Mouse (Mus musculus): ENCODE results near the gene Gm20388.

The Gm20388 gene

DNA sequence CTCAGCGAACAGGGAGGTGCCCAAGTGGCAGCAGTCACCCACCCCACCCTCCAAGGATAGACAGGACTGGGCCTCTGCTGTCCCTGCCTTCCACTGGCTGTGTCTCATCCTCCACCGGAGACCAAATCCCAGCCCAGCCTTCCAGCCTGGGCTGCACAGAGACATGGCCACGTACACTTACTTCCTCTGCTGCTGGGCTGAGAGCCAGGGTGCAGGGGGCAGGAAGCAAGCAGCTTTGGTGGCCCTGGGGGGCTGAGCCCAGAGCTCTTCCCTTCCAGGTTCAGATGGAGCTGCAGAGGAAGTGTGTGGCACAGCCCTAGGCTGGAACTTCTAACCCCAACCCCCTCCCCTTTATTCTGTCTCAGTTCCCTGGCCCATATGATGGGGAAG lies 2420.5 kb downstream of the Gm20388 start:
- peak; percentile 44 for DNase-seq (ENCODE audit: low read depth, low spot score)

DNA sequence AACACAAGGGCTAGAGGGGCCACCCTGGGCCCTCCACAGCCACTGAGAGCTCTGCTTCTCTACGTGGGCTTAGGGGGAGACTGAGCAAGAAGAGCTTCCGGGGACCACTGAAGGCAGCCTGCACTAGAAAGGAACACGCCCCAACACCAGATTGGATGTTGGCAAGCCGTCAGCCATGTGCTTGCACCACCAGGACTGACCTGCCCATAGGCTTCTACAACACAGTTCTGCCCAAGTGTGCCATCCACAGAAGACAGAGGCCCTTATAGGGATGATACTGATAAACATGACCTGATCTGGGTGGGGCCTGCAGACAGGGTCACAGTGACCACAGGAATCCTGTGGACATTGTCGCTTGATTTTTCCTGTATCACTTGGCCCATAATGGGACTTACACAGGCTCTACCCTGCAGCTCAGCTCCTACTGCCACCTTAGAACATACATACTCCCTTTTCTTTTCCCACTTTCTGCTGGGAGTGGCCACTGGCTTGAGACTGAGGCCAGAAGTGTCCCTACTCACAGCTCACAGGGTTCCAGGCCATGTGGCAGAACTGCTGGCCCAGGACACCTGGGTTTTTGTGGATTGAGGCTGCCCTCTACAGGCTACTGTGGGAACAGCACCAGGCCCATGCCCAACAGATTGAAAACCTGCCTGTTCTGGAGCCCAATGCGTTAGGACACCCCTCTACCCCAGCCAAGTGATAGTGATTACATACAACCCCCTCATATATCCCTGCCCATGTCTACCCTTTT lies 2422.3 kb downstream of the Gm20388 start:
- DNase-seq (ENCODE audit: low read depth, low spot score), result peak; percentile 86

GRCm38 (mm10) chr8:122333531-122333930 lies 2422.9 kb downstream of the Gm20388 start:
- no peak for DNase-seq (ENCODE audit: low read depth, low spot score)

DNA sequence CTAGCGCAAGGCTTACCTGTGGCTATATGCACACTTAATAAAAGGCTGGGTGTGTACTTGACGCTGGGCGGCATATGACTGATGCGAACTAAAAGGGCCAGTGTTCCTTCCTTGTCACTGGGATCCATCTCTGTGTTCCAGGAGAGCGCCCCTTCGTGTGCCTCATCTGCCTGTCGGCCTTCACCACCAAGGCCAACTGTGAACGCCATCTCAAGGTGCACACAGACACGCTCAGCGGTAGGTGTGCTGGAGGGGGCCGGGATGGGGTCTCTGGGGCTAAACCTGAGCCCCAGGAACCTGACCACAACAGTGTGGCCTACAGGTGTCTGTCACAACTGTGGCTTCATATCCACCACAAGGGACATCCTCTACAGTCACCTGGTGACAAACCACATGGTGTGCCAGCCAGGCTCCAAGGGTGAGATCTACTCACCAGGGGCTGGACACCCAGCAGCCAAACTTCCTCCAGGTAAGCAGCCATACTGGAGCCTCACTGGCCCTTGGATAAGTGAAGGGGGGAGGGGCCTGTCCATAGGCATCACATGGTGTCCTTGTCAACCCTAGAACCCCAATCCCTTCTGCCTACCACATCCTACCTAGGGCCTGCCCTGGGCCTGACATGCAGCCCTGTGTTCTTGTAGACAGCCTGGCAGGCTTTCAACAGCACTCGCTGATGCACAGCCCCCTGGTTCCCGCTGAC lies 2424.3 kb downstream of the Gm20388 start:
- no peak for DNase-seq (ENCODE audit: low read depth, low spot score)

DNA sequence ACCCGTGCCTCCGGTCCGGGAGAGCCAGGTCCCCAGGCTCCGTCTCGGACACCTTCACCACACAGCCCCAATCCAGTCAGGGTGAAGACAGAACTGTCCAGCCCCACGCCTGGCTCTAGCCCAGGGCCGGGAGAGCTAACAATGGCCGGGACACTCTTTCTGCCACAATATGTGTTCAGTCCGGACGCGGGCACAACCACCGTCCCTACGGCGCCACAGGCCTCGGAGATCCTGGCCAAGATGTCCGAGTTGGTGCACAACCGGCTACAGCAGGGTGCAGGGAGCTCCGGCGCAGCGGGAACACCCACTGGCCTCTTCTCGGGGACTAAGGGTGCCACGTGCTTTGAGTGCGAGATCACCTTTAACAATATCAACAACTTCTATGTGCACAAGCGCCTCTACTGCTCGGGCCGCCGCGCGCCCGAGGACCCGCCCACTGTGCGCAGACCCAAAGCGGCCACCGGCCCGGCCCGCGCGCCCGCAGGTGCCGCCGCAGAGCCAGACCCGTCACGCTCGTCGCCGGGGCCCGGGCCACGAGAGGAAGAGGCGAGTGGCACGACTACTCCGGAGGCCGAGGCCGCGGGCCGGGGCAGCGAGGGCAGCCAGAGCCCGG lies 2425.1 kb downstream of the Gm20388 start:
- no peak for DNase-seq (ENCODE audit: low read depth, low spot score)

DNA sequence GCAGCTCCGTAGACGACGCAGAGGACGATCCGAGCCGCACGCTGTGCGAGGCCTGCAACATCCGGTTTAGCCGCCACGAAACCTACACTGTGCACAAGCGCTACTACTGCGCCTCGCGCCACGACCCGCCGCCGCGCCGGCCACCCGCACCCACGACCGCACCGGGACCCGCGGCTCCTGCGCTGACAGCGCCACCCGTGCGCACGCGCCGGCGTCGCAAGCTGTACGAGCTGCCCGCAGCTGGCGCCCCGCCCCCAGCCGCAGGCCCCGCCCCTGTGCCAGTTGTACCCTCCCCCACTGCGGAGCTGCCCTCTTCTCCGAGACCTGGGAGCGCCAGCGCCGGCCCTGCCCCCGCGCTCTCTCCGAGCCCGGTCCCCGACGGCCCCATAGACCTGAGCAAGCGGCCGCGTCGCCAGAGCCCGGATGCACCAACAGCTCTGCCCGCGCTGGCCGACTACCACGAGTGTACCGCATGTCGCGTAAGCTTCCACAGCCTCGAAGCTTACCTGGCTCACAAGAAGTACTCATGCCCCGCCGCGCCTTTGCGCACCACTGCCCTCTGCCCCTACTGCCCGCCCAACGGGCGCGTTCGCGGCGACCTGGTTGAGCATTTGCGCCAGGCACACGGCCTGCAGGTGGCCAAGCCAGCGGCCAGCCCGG lies 2425.7 kb downstream of the Gm20388 start:
- DNase-seq (ENCODE audit: low read depth, low spot score), result peak; percentile 72

- no peak for DNase-seq (ENCODE audit: low read depth, low spot score)
Measured at GRCm38 (mm10) chr8:122338852-122339251, 2428.2 kb downstream of the Gm20388 start.

DNA sequence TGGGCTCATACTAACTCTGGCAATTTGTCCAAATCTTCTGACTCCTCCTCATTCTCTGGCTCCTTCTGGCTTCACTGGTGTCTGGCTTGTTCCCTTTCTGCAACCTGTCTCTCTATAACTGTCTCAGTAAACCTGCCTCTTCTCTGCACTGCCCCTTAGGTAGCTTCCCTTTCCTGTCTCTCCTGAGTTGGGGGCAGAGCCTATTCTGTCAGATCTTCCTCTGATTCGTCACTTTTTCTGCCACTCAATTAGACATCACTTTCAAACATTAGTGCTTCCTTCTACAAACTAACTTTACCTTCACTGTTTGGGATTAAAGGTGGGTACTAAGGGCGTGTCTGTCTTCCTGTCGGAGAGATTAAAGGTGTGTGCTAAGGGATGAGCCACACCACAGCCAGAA lies 2430.1 kb downstream of the Gm20388 start:
- no peak for DNase-seq (ENCODE audit: low read depth, low spot score)

DNA sequence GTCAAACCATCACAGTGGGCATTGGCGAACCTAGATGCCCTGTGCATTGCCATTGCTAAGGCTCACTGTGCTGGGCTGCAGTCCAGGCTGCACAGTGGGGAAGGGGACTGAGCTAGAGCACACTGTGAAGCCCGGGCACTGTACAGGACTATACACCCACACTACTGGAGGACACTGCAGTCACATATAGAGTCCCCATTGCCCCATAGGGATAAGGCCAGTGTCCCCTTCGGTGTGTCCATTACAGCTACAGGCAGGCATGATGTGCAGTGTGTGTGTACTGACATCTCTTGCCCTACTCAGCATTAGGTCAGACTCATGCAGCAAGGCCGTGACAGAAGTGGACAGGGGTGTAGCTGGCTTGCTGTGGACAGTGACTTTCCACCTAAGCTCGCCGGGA lies 2431.1 kb downstream of the Gm20388 start:
- DNase-seq (ENCODE audit: low read depth, low spot score), result no peak

DNA sequence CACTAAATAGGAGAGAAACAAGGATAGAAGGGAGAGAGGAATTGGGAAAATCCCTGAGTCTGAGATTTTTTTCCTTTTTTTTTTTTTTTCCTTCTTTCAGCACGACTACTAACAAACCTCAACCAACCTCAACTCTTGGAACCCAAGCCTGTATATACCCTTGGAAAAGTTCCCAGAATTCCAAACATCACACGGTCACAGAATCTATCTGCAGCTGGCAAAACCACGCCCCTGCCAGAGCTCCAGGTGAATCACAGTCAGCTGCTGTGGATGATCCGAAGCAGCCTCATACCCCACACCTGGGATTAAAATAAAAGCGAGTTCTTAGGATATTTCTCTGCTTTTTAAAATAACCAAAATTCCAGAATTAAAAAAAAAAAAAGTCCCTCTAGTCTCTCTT lies 2431.7 kb downstream of the Gm20388 start:
- DNase-seq (ENCODE audit: low read depth, low spot score), result peak; percentile 76

- peak; percentile 84 for DNase-seq (ENCODE audit: low read depth, low spot score)
Measured at GRCm38 (mm10) chr8:122342806-122343209, 2432.2 kb downstream of the Gm20388 start.

DNA sequence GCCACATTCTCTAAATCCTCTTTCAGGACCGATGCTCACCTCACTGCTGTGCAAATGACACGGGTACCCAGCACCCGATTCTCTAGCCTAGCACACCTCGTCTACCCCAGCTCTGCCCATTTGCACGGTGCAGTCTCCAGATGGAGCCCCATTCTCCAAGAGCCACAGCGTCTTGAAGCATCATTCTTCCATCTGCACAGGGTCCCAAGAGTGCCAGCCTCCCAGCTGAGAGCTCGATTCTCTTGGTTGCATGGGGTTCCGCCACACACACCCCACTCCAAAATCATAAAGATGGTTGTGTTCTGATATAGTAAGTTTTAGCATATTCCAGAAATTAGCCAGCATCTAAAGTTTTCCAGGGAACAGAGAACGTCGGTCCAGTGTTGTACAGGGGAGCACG lies 2432.7 kb downstream of the Gm20388 start:
- DNase-seq (ENCODE audit: low read depth, low spot score), result no peak

DNA sequence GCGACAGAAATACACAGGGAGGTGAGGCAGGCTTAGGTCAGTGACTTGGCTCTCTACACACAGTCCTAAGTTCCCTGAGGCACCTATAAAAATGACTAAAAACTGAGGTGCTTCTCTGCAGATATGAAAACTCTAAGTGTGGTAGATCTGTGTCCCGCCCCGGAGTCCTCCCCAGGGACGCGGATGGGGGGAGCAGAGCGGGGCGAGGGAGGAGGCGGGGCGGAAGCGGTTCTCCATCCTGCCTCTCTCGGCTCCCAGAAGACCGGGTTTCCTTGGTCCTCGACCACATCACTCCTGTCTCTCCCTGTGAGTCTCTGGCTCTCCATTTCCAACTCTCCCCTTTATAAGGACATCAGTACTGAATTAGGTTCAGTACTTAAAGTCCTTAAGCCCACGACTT lies 2433.1 kb downstream of the Gm20388 start:
- peak; percentile 74 for DNase-seq (ENCODE audit: low read depth, low spot score)

GRCm38 (mm10) chr8:122344219-122344618 lies 2433.6 kb downstream of the Gm20388 start:
- DNase-seq (ENCODE audit: low read depth, low spot score), result peak; percentile 81

DNA sequence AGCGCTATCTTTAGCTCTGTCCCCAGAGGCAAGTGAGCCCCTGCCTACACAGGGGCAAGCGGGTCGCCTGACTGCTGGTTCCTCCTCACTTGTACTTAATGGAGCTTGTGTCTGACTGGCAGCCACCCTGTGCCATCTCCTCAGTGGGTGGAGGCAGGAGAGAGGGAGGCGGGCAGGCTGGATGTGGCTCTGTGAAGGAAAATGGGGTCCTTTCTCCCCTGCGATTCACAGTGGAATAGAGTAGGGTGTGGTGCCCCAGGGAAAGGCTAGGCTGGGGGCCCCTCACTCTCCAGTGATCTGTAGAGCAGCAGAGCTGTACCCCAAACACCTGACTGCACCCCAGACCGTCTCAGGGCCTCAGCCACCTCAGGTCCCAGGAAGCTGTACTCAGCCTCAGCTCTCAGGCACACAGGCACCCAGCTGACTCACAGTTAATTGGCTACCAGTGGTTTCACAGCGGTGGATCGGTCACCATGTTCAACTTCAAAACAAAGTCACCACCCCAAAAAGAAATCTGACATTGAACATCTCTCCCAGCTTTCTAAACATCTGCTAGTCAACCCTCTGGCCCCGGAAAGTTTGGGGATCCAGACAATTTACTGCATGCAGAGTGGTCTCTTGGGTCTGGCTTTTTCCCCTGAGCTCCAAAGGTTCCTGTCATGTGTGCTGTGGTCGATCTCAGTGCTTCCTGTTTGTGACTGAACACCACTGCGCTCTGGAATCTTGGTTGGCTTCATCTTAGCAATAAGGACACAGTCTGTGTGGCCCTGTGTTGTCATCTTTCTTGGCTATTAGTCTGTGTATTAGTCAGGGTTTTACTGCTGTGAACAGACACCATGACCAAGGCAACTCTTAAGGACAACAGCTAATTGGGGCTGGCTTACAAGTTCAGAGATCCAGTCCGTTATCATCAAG lies 2434.8 kb downstream of the Gm20388 start:
- DNase-seq (ENCODE audit: low read depth, low spot score), result no peak

DNA sequence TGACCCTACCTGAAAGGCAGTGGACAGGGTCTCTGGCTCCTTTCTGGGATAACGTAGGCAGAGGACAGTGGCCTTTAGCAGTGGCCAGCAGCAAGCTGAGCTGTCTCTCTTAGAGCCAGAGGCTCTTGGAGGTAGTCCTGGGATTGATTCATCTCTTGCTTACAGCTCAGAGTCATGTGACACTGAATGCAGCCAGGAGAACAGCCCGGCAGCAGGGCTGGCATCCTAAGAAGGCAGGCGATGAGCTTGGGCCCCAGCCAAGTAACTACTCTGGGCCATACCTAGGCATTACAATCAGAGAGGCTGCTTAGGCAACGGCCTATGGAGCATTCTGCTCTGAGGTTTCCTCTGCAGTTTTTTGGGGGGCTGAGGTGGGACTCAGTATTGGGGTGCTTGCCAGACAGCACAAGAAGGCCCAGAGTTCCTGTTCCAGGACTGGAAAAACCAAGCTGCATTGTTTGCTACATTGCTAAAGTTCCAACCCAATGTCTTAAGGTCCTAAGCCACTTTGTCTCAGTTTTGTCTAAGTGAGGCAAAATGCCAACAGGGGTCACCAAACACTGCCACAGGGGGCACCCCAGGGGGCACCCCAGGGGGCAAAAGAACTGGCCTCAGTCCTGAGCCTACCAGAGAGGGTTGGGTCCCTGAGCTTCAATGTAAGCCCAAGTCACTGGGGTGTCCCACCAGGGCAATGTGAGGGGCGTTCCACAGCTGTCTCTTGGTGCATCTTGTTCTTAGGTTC lies 2437.3 kb downstream of the Gm20388 start:
- peak; percentile 98 for DNase-seq (ENCODE audit: low read depth, low spot score)

GRCm38 (mm10) chr8:122349357-122350297 lies 2439.0 kb downstream of the Gm20388 start:
- DNase-seq (ENCODE audit: low read depth, low spot score), result no peak

DNA sequence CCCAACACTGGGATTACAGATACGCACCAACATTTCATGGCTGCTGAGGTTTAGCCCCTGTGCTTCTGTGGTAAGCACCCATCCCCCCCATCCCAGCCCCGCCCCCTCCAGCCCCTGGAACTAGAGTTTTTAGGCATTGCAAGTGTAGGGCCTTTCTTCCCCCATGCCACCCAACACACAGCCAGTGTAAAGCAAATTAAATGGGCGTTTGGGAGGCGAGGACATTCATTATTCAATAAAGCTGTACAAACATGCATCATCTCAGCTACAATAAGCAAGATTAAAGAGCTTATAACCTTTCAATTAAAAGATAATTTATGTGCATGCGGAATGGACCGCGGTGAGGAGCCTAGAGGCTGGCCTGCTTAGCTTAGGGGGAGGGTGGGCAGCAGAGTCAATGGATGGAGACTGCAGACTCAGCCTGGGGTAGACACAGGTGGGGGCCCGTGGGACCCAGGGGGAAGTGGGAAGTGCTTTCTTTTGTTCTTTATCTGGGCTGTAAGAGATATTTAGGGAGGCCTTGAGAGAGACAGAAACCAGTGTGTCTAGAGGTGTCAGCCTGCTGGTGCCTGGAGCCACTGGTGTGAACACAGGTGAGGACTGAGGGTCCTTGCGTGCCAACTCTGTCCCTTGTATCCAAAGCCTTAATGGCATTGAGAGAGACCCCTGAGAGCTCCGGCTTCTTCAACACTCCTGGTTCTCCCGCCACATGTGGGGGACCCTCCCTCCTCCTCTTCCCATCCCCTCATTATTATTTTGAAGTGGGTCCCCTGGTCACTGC lies 2439.9 kb downstream of the Gm20388 start:
- DNase-seq (ENCODE audit: low read depth, low spot score), result no peak

- DNase-seq (ENCODE audit: low read depth, low spot score), result no peak
Measured at GRCm38 (mm10) chr8:122354157-122354556, 2443.5 kb downstream of the Gm20388 start.
